Mouse (Mus musculus) heart, embryonic 11.5 days (tissue): ENCODE measurements around the gene B4galnt1. TPM values are rescaled to one million over a fixed set of nuclear protein-coding genes. Genes with fewer than 3 reads are reported as not detected.

Experiments used
- ATAC-seq: fragments of 200-750 bp; cut with Nextera tagmentation; replicated peaks from 2 replicates; pipeline ENCODE4 v1.8.0; 2017; ENCODE audit warnings: moderate library complexity; ENCODE audit not compliant: insufficient number of reproducible peaks, low FRiP score, low TSS enrichment
- H3K27ac ChIP-seq: fragments of 300-500 bp; sonication (generic); 2 replicates; pipeline ENCODE4 v1.5.1; 2014; ENCODE audit warnings: mild to moderate bottlenecking, low read depth, low read length
- H3K27me3 ChIP-seq: fragments of 300-500 bp; sonication (generic); 2 replicates; pipeline ENCODE4 v1.6.1; 2014; ENCODE audit warnings: mild to moderate bottlenecking, low read length, mixed read lengths; ENCODE audit not compliant: control insufficient read depth, insufficient read depth
- H3K36me3 ChIP-seq: fragments of 300-500 bp; sonication (generic); 2 replicates; pipeline ENCODE4 v1.6.1; 2014; ENCODE audit warnings: mild to moderate bottlenecking, low read length, moderate library complexity, mixed read lengths; ENCODE audit not compliant: control insufficient read depth, insufficient read depth
- H3K4me1 ChIP-seq: fragments of 300-500 bp; sonication (generic); 2 replicates; pipeline ENCODE4 v1.6.1; 2014; ENCODE audit warnings: low read length; ENCODE audit not compliant: control insufficient read depth, insufficient read depth
- H3K4me2 ChIP-seq: fragments of 300-500 bp; sonication (generic); 2 replicates; pipeline ENCODE4 v1.6.1; 2014; ENCODE audit warnings: mild to moderate bottlenecking, moderate library complexity
- H3K4me3 ChIP-seq: fragments of 300-500 bp; sonication (generic); 2 replicates; pipeline ENCODE4 v1.5.1; 2014; ENCODE audit warnings: low read depth, low read length
- H3K9ac ChIP-seq: fragments of 300-500 bp; sonication (generic); 2 replicates; pipeline ENCODE4 v1.6.1; 2014; ENCODE audit warnings: mild to moderate bottlenecking, low read depth, low read length, moderate library complexity
- H3K9me3 ChIP-seq: fragments of 300-500 bp; sonication (generic); replicated peaks from 2 replicates; pipeline ENCODE4 v1.6.1; 2016; ENCODE audit warnings: low read length; ENCODE audit not compliant: control insufficient read depth
- WGBS: fragments of 180-500 bp; shearing (Covaris S2); extraction: QIAGEN DNeasy Blood & Tissue Kit; methylation state at CpG from one replicate; pipeline ENCODE4 v1.1.7; 2014; ENCODE audit not compliant: insufficient replicate concordance; 5-methylcytosine and 5-hydroxymethylcytosine counted together
- polyA plus RNA-seq: library from polyadenylated mRNA; unstranded; fragments of >200 nt; fragmentation: Nextera tagmentation; extraction: Ambion mirVana; gene quantifications from 2 replicates; pipeline ENCODE4 v1.2.1, GENCODE M21; 2014

B4galnt1 gene
- polyA plus RNA-seq, 1 experiment from 2014 or later, result 1.8 TPM

DNA sequence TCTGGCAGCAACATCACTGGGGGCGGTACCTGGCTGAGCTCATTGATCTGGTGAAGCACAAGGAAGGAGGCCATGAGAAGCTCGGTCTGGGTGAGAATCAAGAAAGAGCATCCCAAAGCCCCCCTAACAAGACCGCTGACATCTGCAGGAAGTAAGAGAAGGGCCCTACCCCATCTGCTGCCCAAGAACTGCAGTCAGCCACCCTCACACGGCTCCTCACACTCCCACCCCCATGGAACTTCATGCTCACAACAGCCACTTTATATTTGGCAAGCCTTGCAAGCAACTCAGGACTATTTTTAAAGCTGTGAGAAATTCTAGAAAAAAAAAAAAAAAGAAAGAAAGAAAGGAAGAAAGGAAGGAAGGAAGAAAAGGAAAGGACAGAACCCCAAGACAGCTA lies 43.9 kb downstream of the B4galnt1 start:
- Histone ChIP-seq H3K27me3 (no peaks in the 10 kb centered on the region), H3K9ac (no peak overlapping the region), H3K4me2 (no peak overlapping the region), H3K27ac (no peak overlapping the region), H3K4me1 (peaks cover 9% of the 10 kb centered on the region), H3K4me3 (no peak overlapping the region), H3K9me3 (no peaks in the 10 kb centered on the region), H3K36me3 (peaks cover 13% of the 10 kb centered on the region)
- ATAC-seq, result no peak
- WGBS, result 88% methylated on average over 4 of the region's 4 CpGs

DNA sequence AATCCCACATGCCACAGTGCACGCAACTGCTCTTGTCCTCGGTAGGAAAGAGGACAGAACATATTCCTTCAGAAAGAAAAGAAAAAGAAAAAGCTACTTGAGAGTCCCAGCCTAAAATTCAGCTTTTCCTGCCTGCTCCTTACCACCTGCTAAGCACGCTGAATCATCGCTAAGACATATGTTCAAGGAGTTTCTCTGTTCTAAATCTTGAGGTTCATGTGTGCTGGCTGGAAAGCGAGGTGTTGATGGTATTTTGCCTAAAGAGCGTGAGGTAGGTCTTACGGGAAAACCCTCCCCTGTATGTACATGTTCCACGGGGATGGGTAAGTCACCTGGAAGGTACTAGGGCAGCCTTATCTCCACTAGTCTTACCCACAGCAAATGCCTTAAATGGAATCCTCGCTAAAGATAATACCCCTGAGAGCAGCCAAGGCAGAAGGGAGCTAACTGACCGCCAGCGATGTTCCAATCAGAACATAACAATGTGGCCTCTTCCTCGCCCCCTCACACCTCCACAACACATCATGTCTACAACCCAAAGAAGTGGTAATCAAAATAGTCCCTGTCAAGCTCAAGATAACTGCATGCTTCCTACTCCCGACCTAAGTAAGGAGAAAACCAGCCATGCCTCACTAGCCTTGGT lies 45.0 kb downstream of the B4galnt1 start:
- no peaks in the 10 kb centered on the region for H3K9me3 ChIP-seq
- no peak for ATAC-seq
- WGBS, result 72% methylated on average over 13 of the region's 13 CpGs
- H3K4me1 ChIP-seq, result peaks cover 8% of the 10 kb centered on the region
- H3K4me2 ChIP-seq, result peak overlapping the region; percentile 86
- H3K9ac ChIP-seq, result peak overlapping the region; percentile 73
- H3K27ac ChIP-seq, result no peak overlapping the region
- peaks cover 12% of the 10 kb centered on the region for H3K36me3 ChIP-seq
- peak overlapping the region; percentile 86 for H3K4me3 ChIP-seq
- no peaks in the 10 kb centered on the region for H3K27me3 ChIP-seq

DNA sequence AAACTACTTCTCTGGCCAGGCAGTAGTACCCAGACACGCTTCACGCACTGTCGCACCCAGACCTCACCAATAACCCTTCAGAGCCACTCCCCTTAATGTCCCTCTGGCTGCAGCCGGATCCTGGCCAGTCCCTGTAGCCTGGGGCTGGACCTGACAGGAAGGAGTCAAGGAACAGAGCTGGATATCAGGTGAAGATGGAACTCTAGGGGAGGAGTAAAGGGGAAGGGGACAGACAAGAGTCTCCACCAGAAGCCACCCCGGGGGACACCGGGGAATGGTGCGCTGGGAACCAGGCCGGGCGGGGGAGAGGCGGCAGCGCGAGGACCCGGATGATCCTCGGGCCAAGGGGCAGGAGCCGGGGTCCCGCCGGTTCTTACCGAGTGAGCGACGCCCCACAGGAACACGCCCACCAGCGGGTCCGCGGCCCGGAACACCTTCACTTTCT lies 46.0 kb downstream of the B4galnt1 start:
- Histone ChIP-seq H3K36me3 (peaks cover 5% of the 10 kb centered on the region; the same call in 1 of the 2 replicates), H3K4me3 (peak overlapping the region; percentile 86), H3K27ac (peak overlapping the region; percentile 42), H3K4me1 (peaks cover 8% of the 10 kb centered on the region), H3K27me3 (no peaks in the 10 kb centered on the region), H3K9ac (peak overlapping the region; percentile 73), H3K4me2 (peak overlapping the region; percentile 86), H3K9me3 (no peaks in the 10 kb centered on the region)
- peak; percentile 70 for ATAC-seq
- under 1% methylated on average over 25 of the region's 25 CpGs for WGBS

DNA sequence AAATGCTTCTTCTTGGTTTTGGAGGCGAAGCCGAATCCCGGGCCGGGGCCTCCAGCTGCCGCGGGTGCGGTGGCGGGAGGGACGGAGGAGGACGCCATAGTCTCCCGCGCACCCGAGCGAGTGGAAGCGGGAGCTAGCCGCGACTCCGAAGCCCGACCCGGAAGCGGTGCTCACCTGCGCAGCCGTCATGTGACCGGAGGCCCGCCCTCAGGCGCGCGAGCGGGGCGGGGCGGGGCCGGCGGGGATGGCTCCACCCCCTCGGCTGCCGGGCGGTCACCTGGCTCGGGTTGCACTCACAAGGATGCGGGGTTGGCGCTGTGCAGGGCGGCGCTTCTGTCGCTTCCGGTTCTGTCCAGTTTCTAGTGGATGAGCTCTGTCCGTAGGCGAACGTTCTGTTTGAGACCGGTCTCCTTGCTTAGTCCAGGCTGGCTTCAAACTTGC lies 46.4 kb downstream of the B4galnt1 start, which contains the start of gene Pip4k2c:
TSS of gene Pip4k2c (minus strand) at position 172 of the 441 bp plus-strand sequence.
- ATAC-seq, result peak; percentile 97

DNA sequence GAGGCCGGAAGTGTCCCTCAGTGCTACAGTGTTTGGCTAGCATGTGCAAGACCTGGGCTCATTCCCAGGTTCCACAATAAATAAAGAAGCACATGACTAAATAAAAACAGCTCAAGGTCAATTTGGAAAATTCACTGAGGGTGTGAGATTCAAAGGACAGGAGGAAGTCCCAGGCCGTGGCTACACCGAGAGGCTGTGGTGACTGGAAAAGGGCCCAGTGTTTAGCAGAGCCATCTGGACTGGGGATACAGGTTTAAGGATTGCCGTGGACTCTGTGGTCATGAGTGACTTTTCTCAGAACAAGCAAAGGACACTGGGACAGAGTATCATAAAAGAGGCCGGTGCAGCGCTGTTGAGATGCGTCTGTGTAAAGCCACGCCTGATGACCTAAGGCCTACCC lies 48.2 kb downstream of the B4galnt1 start:
- Histone ChIP-seq H3K9me3 (no peaks in the 10 kb centered on the region), H3K27ac (no peak overlapping the region), H3K4me3 (no peak overlapping the region), H3K4me2 (no peak overlapping the region), H3K4me1 (peaks cover 8% of the 10 kb centered on the region), H3K27me3 (no peaks in the 10 kb centered on the region), H3K9ac (no peak overlapping the region), H3K36me3 (no peaks in the 10 kb centered on the region)
- no peak for ATAC-seq
- WGBS, result 84% methylated on average over 8 of the region's 8 CpGs

More for the DNA sequence above, 46.4 kb downstream of the B4galnt1 start, which contains the start of gene Pip4k2c:
- H3K4me2 ChIP-seq, result peak within 1 kb of the TSS; percentile 86
- peak within 1 kb of the TSS; percentile 73 for H3K9ac ChIP-seq
- no peaks in the 10 kb centered on the region for H3K9me3 ChIP-seq
- H3K27me3 ChIP-seq, result no peaks in the 10 kb centered on the region
- H3K36me3 ChIP-seq, result peaks cover 5% of the 10 kb centered on the region; the same call in 1 of the 2 replicates
- peak within 1 kb of the TSS; percentile 42 for H3K27ac ChIP-seq
- peak within 1 kb of the TSS; percentile 86 for H3K4me3 ChIP-seq
- WGBS, result under 1% methylated on average over 47 of the region's 47 CpGs
- H3K4me1 ChIP-seq, result peaks cover 8% of the 10 kb centered on the region

DNA sequence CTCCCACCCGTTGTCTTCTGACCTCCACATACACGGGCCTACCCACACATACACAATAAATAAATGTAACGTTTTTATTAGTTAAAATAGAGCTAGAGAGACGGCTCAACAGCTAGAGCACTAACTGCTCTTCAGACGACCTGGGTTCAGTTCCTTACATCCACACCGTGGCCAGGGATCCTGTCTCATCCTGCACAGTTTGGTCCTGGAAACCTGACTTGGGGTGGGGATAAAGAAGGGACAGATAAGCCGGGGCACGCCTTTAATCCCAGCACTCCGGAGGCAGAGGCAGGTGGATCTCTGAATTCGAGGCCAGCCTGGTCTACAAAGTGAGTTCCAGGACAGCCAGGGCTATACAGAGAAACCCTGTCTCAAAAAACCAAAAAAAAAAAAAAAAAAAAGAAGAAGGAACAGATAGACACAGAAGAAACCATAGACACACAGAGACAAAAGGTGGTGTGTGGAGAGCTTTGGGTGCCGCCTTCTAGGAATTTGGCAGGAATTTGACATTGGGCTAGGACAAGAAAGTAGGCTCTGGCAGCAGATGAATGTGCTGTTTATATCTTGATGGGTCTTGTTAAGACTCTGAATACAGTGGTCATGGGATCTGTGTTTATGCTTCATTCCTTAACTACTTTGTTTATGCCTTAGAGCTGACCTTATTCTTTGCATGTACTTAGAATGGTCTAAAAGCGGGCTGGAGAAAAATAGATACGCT lies 48.8 kb downstream of the B4galnt1 start:
- no peak overlapping the region for H3K4me2 ChIP-seq
- H3K27me3 ChIP-seq, result no peaks in the 10 kb centered on the region
- H3K4me1 ChIP-seq, result peaks cover 8% of the 10 kb centered on the region
- H3K9ac ChIP-seq, result no peak overlapping the region
- no peaks in the 10 kb centered on the region for H3K9me3 ChIP-seq
- 80% methylated on average over 13 of the region's 13 CpGs for WGBS
- H3K36me3 ChIP-seq, result no peaks in the 10 kb centered on the region
- no peak for ATAC-seq
- H3K4me3 ChIP-seq, result no peak overlapping the region
- no peak overlapping the region for H3K27ac ChIP-seq

DNA sequence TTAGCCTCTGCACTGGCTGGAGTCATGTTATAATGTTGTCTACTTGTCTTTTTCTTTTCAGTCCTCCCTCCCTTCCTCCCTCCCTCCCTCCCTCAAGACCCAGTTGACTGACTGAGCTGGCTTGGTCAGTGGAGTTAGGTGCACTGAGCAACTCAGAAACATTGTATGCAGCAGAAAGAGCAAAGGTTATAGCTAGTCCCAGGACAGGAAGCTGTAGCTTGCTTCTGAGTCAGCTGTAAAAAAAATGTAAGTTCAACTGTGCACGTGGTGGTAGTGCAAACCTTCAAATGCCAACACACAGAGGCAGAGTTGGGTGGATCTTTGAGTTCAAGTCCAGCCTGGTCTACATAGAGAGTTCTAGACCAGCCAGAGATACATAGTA lies 49.4 kb downstream of the B4galnt1 start:
- no peak for ATAC-seq
- no peaks in the 10 kb centered on the region for H3K36me3 ChIP-seq
- 43% methylated on average over 1 of the region's 1 CpGs for WGBS

DNA sequence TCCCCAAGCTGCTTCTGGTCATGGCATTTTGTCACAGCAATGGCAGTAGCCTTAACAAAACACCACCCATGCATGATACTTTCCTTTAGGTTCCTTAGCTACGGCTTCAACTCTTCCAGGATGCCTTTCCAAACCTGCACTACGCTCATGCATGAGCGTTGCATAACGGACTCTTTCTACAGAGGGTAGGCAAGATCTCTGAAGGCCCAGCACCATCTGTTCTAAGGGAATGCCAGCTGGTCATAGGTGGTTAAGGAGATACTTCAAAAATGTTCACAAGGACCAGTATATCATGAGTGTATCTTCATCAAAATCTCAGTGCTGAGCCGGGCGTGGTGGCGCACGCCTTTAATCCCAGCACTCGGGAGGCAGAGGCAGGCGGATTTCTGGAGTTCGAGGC lies 51.4 kb downstream of the B4galnt1 start:
- H3K4me3 ChIP-seq, result no peak overlapping the region
- no peak overlapping the region for H3K27ac ChIP-seq
- no peaks in the 10 kb centered on the region for H3K9me3 ChIP-seq
- ATAC-seq, result no peak
- H3K4me1 ChIP-seq, result no peaks in the 10 kb centered on the region
- no peaks in the 10 kb centered on the region for H3K27me3 ChIP-seq
- no peak overlapping the region for H3K4me2 ChIP-seq
- no peaks in the 10 kb centered on the region for H3K36me3 ChIP-seq
- 84% methylated on average over 11 of the region's 11 CpGs for WGBS
- H3K9ac ChIP-seq, result no peak overlapping the region

More for the DNA sequence above, 49.4 kb downstream of the B4galnt1 start:
- Histone ChIP-seq H3K4me2 (no peak overlapping the region), H3K27ac (no peak overlapping the region), H3K9me3 (no peaks in the 10 kb centered on the region), H3K4me1 (peaks cover 8% of the 10 kb centered on the region), H3K9ac (no peak overlapping the region), H3K27me3 (no peaks in the 10 kb centered on the region), H3K4me3 (no peak overlapping the region)
